Mouse (Mus musculus): Measurements from ENCODE around the gene Olfr1394. TPM values are rescaled to one million over a fixed set of nuclear protein-coding genes. Genes with fewer than 3 reads are reported as not detected.

The Olfr1394 gene
- polyA plus RNA-seq, 1 experiment from 2014 or later, result not detected

GRCm38 (mm10) chr11:49201142-49201541 is 47.0 kb downstream of the Olfr1394 start:
- no peak for DNase-seq (ENCODE audit: low spot score)

GRCm38 (mm10) chr11:49202071-49202470 is 47.9 kb downstream of the Olfr1394 start:
- DNase-seq (ENCODE audit: low spot score) (no peak), ATAC-seq (ENCODE audit: low read depth) (no peak)
- H3K4me1 ChIP-seq (ENCODE audit: control insufficient read depth, insufficient read depth, low read length), result peaks cover 13% of the 10 kb centered on the region; the same call in 1 of the 2 replicates
- no peaks in the 10 kb centered on the region for H3K9me3 ChIP-seq (ENCODE audit: control insufficient read depth, low read length)
- peak overlapping the region; percentile 90 for H3K4me3 ChIP-seq (ENCODE audit: low read depth, low read length)
- peak overlapping the region; percentile 68 for H3K4me2 ChIP-seq (ENCODE audit: low read depth, low read length)
- 0 out of 2 replicates have a peak overlapping the region, but pooled peaks have one; percentile 99 for H3K27ac ChIP-seq (replicated peaks; ENCODE audit: low read depth, low read length)
- no peaks in the 10 kb centered on the region for H3K27me3 ChIP-seq (replicated peaks; ENCODE audit: control insufficient read depth, insufficient read depth, low read length)
- peaks cover 10% of the 10 kb centered on the region; the same call in 1 of the 2 replicates for H3K36me3 ChIP-seq (ENCODE audit: control insufficient read depth, insufficient read depth, low read length)
- 65% methylated on average over 2 of the region's 2 CpGs for WGBS
- peak overlapping the region; percentile 99 for H3K9ac ChIP-seq (ENCODE audit: low read depth, low read length)

More at GRCm38 (mm10) chr11:49201142-49201541, 47.0 kb downstream of the Olfr1394 start:
- H3K27me3 ChIP-seq (replicated peaks; ENCODE audit: control insufficient read depth, insufficient read depth, low read length), result no peaks in the 10 kb centered on the region
- peaks cover 1% of the 10 kb centered on the region; the same call in 1 of the 2 replicates for H3K36me3 ChIP-seq (ENCODE audit: control insufficient read depth, insufficient read depth, low read length)
- no peak overlapping the region for H3K9ac ChIP-seq (ENCODE audit: low read depth, low read length)
- peaks cover 13% of the 10 kb centered on the region; the same call in 1 of the 2 replicates for H3K4me1 ChIP-seq (ENCODE audit: control insufficient read depth, insufficient read depth, low read length)
- no peak for ATAC-seq (ENCODE audit: low read depth)
- no peak overlapping the region for H3K27ac ChIP-seq (replicated peaks; ENCODE audit: low read depth, low read length)
- no peaks in the 10 kb centered on the region for H3K9me3 ChIP-seq (ENCODE audit: control insufficient read depth, low read length)
- H3K4me2 ChIP-seq (ENCODE audit: low read depth, low read length), result no peak overlapping the region
- no peak overlapping the region for H3K4me3 ChIP-seq (ENCODE audit: low read depth, low read length)

- peak overlapping the region; percentile 68 for H3K4me2 ChIP-seq (ENCODE audit: low read depth, low read length)
- no peaks in the 10 kb centered on the region for H3K9me3 ChIP-seq (ENCODE audit: control insufficient read depth, low read length)
- peak overlapping the region; percentile 90 for H3K4me3 ChIP-seq (ENCODE audit: low read depth, low read length)
- no peaks in the 10 kb centered on the region for H3K27me3 ChIP-seq (replicated peaks; ENCODE audit: control insufficient read depth, insufficient read depth, low read length)
- ATAC-seq (ENCODE audit: low read depth) (peak; percentile 8; the same call in 1 of the 2 replicates), DNase-seq (ENCODE audit: low spot score) (peak; percentile 48)
- H3K36me3 ChIP-seq (ENCODE audit: control insufficient read depth, insufficient read depth, low read length), result peaks cover 14% of the 10 kb centered on the region; the same call in 1 of the 2 replicates
- peaks cover 13% of the 10 kb centered on the region; the same call in 1 of the 2 replicates for H3K4me1 ChIP-seq (ENCODE audit: control insufficient read depth, insufficient read depth, low read length)
- H3K9ac ChIP-seq (ENCODE audit: low read depth, low read length), result peak overlapping the region; percentile 99
- 3% methylated on average over 10 of the region's 10 CpGs for WGBS
- H3K27ac ChIP-seq (replicated peaks; ENCODE audit: low read depth, low read length), result peak overlapping the region; percentile 99
Observed at GRCm38 (mm10) chr11:49202523-49203061, 48.4 kb downstream of the Olfr1394 start.

- peak; percentile 95 for ATAC-seq (ENCODE audit: low read depth)
- 1% methylated on average over 32 of the region's 47 CpGs for WGBS
- peak within 1 kb of the TSS; percentile 99 for H3K9ac ChIP-seq (ENCODE audit: low read depth, low read length)
- peak within 1 kb of the TSS; percentile 68 for H3K4me2 ChIP-seq (ENCODE audit: low read depth, low read length)
- H3K27ac ChIP-seq (replicated peaks; ENCODE audit: low read depth, low read length), result peak within 1 kb of the TSS; percentile 99
- H3K4me1 ChIP-seq (ENCODE audit: control insufficient read depth, insufficient read depth, low read length), result peaks cover 13% of the 10 kb centered on the region; the same call in 1 of the 2 replicates
- H3K36me3 ChIP-seq (ENCODE audit: control insufficient read depth, insufficient read depth, low read length), result peaks cover 14% of the 10 kb centered on the region; the same call in 1 of the 2 replicates
- H3K4me3 ChIP-seq (ENCODE audit: low read depth, low read length), result peak within 1 kb of the TSS; percentile 90
- no peaks in the 10 kb centered on the region for H3K9me3 ChIP-seq (ENCODE audit: control insufficient read depth, low read length)
- peak; percentile 96 for DNase-seq (ENCODE audit: low spot score)
- H3K27me3 ChIP-seq (replicated peaks; ENCODE audit: control insufficient read depth, insufficient read depth, low read length), result no peaks in the 10 kb centered on the region
Observed at GRCm38 (mm10) chr11:49203129-49203768, 49.1 kb downstream of the Olfr1394 start, which contains the start of gene Zfp62. Zfp62 (plus strand) TSS chr11:49203292.

GRCm38 (mm10) chr11:49203771-49204497 is 49.8 kb downstream of the Olfr1394 start:
- DNase-seq (ENCODE audit: low spot score), result peak; percentile 68
- peak overlapping the region; percentile 99 for H3K9ac ChIP-seq (ENCODE audit: low read depth, low read length)
- peaks cover 13% of the 10 kb centered on the region; the same call in 1 of the 2 replicates for H3K4me1 ChIP-seq (ENCODE audit: control insufficient read depth, insufficient read depth, low read length)
- ATAC-seq (ENCODE audit: low read depth), result peak; percentile 77
- H3K27me3 ChIP-seq (replicated peaks; ENCODE audit: control insufficient read depth, insufficient read depth, low read length), result no peaks in the 10 kb centered on the region
- H3K4me3 ChIP-seq (ENCODE audit: low read depth, low read length), result peak overlapping the region; percentile 90
- peaks cover 14% of the 10 kb centered on the region; the same call in 1 of the 2 replicates for H3K36me3 ChIP-seq (ENCODE audit: control insufficient read depth, insufficient read depth, low read length)
- H3K9me3 ChIP-seq (ENCODE audit: control insufficient read depth, low read length), result no peaks in the 10 kb centered on the region
- peak overlapping the region; percentile 68 for H3K4me2 ChIP-seq (ENCODE audit: low read depth, low read length)
- WGBS, result 0% methylated on average over 19 of the region's 24 CpGs
- H3K27ac ChIP-seq (replicated peaks; ENCODE audit: low read depth, low read length), result peak overlapping the region; percentile 99

GRCm38 (mm10) chr11:49205080-49205590 is 51.0 kb downstream of the Olfr1394 start:
- ATAC-seq (ENCODE audit: low read depth), result no peak
- H3K4me2 ChIP-seq (ENCODE audit: low read depth, low read length), result peak overlapping the region; percentile 68
- no peak for DNase-seq (ENCODE audit: low spot score)
- no peaks in the 10 kb centered on the region for H3K9me3 ChIP-seq (ENCODE audit: control insufficient read depth, low read length)
- WGBS, result 80% methylated on average over 6 of the region's 6 CpGs
- H3K36me3 ChIP-seq (ENCODE audit: control insufficient read depth, insufficient read depth, low read length), result peaks cover 14% of the 10 kb centered on the region; the same call in 1 of the 2 replicates
- H3K4me3 ChIP-seq (ENCODE audit: low read depth, low read length), result no peak overlapping the region
- H3K4me1 ChIP-seq (ENCODE audit: control insufficient read depth, insufficient read depth, low read length), result peaks cover 13% of the 10 kb centered on the region; the same call in 1 of the 2 replicates
- H3K27ac ChIP-seq (replicated peaks; ENCODE audit: low read depth, low read length), result no peak overlapping the region
- no peaks in the 10 kb centered on the region for H3K27me3 ChIP-seq (replicated peaks; ENCODE audit: control insufficient read depth, insufficient read depth, low read length)
- no peak overlapping the region for H3K9ac ChIP-seq (ENCODE audit: low read depth, low read length)

- 97% methylated on average over 1 of the region's 1 CpGs for WGBS
- H3K27me3 ChIP-seq (replicated peaks; ENCODE audit: control insufficient read depth, insufficient read depth, low read length), result no peaks in the 10 kb centered on the region
- no peak for DNase-seq (ENCODE audit: low spot score)
- H3K4me2 ChIP-seq (ENCODE audit: low read depth, low read length), result no peak overlapping the region
- H3K9me3 ChIP-seq (ENCODE audit: control insufficient read depth, low read length), result no peaks in the 10 kb centered on the region
- peaks cover 22% of the 10 kb centered on the region for H3K36me3 ChIP-seq (ENCODE audit: control insufficient read depth, insufficient read depth, low read length)
- H3K4me1 ChIP-seq (ENCODE audit: control insufficient read depth, insufficient read depth, low read length), result peaks cover 7% of the 10 kb centered on the region; the same call in 1 of the 2 replicates
- no peak for ATAC-seq (ENCODE audit: low read depth)
- H3K27ac ChIP-seq (replicated peaks; ENCODE audit: low read depth, low read length), result no peak overlapping the region
- no peak overlapping the region for H3K4me3 ChIP-seq (ENCODE audit: low read depth, low read length)
- no peak overlapping the region for H3K9ac ChIP-seq (ENCODE audit: low read depth, low read length)
Observed at GRCm38 (mm10) chr11:49207495-49207894, 53.3 kb downstream of the Olfr1394 start.
